Mouse (Mus musculus): ENCODE data around the gene Rnf40.

DNA sequence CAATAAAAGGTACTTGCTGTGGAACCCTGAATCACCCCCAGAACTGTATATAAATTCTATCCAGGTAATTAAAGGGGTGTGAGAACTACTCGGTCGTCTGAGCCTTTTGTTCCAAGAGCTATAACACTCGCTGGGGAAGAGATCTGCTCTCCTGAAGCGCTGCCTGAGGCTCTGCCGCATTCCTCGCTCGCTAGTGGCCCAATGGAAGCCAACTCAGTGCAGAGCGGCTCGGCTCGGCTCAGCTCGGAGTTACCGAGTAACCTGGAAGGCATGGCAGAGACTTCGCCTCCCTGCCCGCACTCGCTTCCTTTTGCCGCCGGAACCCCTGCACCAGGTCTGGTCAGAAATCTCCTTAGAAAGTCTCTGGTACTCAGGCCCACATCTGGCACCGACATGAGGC, 63.5 kb downstream of the Rnf40 start:
- no peak for TF ChIP-seq CTCF (IDR thresholded peaks at IDR 0.05; ENCODE audit: borderline replicate concordance, insufficient read depth, low read depth, low read length)
- no peak for TF ChIP-seq POLR2A (IDR thresholded peaks at IDR 0.05; ENCODE audit: borderline replicate concordance, insufficient read depth, low read length)
